Mouse (Mus musculus) MEL (cell line): ENCODE measurements around the gene Ggact.

Experiments
- CTCF ChIP-seq, 3 experiments: IDR thresholded peaks in 2 of 3; conservative IDR thresholded peaks in 1 of 3; 2 replicates each; pipeline ENCODE4 v1.5.1; 2011 to 2012; ENCODE audit warnings: low read length in 3 of 3, low read depth in 2 of 3, mild to moderate bottlenecking in 2 of 3, improper control_type of control experiment in 1 of 3, inconsistent platforms in 1 of 3, mixed read lengths in 1 of 3, moderate library complexity in 1 of 3; ENCODE audit not compliant: control insufficient read depth in 1 of 3, insufficient read depth in 1 of 3, poor library complexity in 1 of 3, severe bottlenecking in 1 of 3
- ETS1 ChIP-seq: IDR thresholded peaks from 2 replicates; pipeline ENCODE4 v1.6.1; 2012; ENCODE audit warnings: low read depth, mild to moderate bottlenecking, inconsistent platforms, low read length, improper control_type of control experiment, moderate library complexity
- KAT2A ChIP-seq: conservative IDR thresholded peaks from 2 replicates; pipeline ENCODE4 v1.6.1; 2012; ENCODE audit warnings: low read depth, low read length, improper control_type of control experiment, inconsistent platforms
- MAX ChIP-seq: IDR thresholded peaks from 2 replicates; pipeline ENCODE4 v1.6.1; 2011; ENCODE audit warnings: low read length, improper control_type of control experiment
- MAZ ChIP-seq: IDR thresholded peaks from 2 replicates; pipeline ENCODE4 v1.6.1; 2012; ENCODE audit warnings: low read depth, mild to moderate bottlenecking, inconsistent platforms, low read length, improper control_type of control experiment
- MXI1 ChIP-seq: IDR thresholded peaks from 2 replicates; pipeline ENCODE4 v1.6.1; 2011; ENCODE audit warnings: mild to moderate bottlenecking, low read depth, low read length, improper control_type of control experiment
- POLR2A ChIP-seq, 2 experiments: IDR thresholded peaks; 2 replicates each; pipeline ENCODE4 v1.6.1; 2011 to 2012; ENCODE audit warnings: low read length in 2 of 2, mild to moderate bottlenecking in 2 of 2, control low read depth in 1 of 2, improper control_type of control experiment in 1 of 2, low read depth in 1 of 2, moderate library complexity in 1 of 2; ENCODE audit not compliant: control insufficient read depth in 1 of 2, insufficient read depth in 1 of 2, poor library complexity in 1 of 2
- RAD21 ChIP-seq: IDR thresholded peaks from 2 replicates; pipeline ENCODE4 v1.6.1; 2011; ENCODE audit warnings: mild to moderate bottlenecking, low read depth, low read length, improper control_type of control experiment
- SMC3 ChIP-seq: IDR thresholded peaks from 2 replicates; pipeline ENCODE4 v1.6.1; 2011; ENCODE audit warnings: low read depth, low read length, improper control_type of control experiment
- TCF12 ChIP-seq: IDR thresholded peaks from 2 replicates; pipeline ENCODE4 v1.6.1; 2014; ENCODE audit warnings: low read depth, mild to moderate bottlenecking, inconsistent platforms, low read length, improper control_type of control experiment, moderate library complexity
- USF1 ChIP-seq: IDR thresholded peaks from 2 replicates; pipeline ENCODE4 v1.6.1; 2014; ENCODE audit warnings: low read depth, mild to moderate bottlenecking, inconsistent platforms, low read length, improper control_type of control experiment, moderate library complexity
- ZNF384 ChIP-seq: IDR thresholded peaks from 2 replicates; pipeline ENCODE4 v1.6.1; 2012; ENCODE audit warnings: low read depth, mild to moderate bottlenecking, inconsistent platforms, low read length, improper control_type of control experiment

DNA sequence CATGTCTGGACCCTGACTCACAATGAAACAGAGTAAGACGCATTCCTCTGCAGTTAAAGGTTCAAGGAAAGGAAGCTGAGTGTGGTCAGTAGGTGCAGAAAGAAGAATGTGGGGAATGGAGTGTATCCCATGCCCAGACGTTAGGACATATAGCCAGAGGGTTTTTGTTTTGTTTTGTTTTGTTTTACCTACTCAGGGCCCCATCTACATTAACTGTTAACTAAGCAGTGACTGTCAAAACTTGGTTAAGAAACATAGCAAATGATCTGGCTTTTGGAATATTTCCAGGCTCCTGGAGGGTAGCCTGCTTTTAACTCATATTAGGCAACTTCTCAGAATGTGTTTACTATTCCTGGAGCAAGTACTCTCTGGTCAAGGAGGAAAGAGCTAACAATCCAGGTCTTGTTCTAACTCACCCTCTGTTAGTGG lies 9.6 kb downstream of the Ggact start:
- no peak for TF ChIP-seq CTCF (IDR thresholded peaks at IDR 0.05 in 2 of 3, conservative IDR thresholded peaks at IDR 0.05 in 1 of 3; ENCODE audit: control insufficient read depth in 1 of 3, insufficient read depth in 1 of 3, low read depth in 2 of 3, low read length in 3 of 3, poor library complexity in 1 of 3, severe bottlenecking in 1 of 3)
- no peak for TF ChIP-seq MXI1
- no peak for TF ChIP-seq TCF12
- no peak for TF ChIP-seq MAZ
- no peak for TF ChIP-seq USF1
- TF ChIP-seq POLR2A (IDR thresholded peaks at IDR 0.05; ENCODE audit: control insufficient read depth in 1 of 2, insufficient read depth in 1 of 2, low read depth in 1 of 2, low read length in 2 of 2, poor library complexity in 1 of 2) = no peak
- no peak for TF ChIP-seq ETS1
- no peak for TF ChIP-seq MAX
- no peak for TF ChIP-seq SMC3
- TF ChIP-seq ZNF384 = no peak
- no peak for TF ChIP-seq KAT2A
- no peak for TF ChIP-seq RAD21
